Mouse (Mus musculus) 3T3-L1 (cell line): ENCODE measurements around the gene Myh7.
A peak's percentile ranks its signal among the peaks of the same experiment; 100 is the strongest.

Experiments used
- DNase-seq: peaks from one replicate; pipeline ENCODE4 v3.0.0-alpha.2; 2015; ENCODE audit warnings: low read depth, low spot score

Myh7 gene

DNA sequence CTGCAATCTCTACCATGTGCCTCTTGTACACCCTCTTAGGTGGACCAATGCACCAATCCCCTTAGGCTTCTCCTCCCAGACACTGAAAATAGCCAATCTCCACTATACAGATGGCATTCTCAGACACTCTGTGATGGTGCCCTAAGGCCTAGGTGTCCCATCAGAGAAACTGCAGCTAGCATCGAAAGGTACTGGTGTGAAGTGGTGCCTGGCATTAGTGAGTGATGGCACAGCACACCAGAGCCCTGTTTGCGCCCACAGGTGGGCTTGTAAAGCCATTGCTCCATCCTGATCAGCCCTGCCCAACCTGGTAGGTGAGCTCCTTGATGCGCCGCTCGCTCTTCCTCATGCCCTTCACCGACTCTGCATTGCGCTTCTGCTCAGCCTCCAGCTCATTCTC is 50.5 kb downstream of the Myh7 start:
- no peak for DNase-seq

- no peak for DNase-seq
Measured at GRCm38 (mm10) chr14:54942479-54942878, 51.9 kb downstream of the Myh7 start.

GRCm38 (mm10) chr14:54941024-54941978 is 53.1 kb downstream of the Myh7 start:
- no peak for DNase-seq

GRCm38 (mm10) chr14:54940176-54940530 is 54.3 kb downstream of the Myh7 start:
- no peak for DNase-seq

- DNase-seq: peak; percentile 67
Measured at GRCm38 (mm10) chr14:54939434-54940175, 54.8 kb downstream of the Myh7 start.

GRCm38 (mm10) chr14:54938431-54939219 is 55.8 kb downstream of the Myh7 start:
- DNase-seq: peak; percentile 1

DNA sequence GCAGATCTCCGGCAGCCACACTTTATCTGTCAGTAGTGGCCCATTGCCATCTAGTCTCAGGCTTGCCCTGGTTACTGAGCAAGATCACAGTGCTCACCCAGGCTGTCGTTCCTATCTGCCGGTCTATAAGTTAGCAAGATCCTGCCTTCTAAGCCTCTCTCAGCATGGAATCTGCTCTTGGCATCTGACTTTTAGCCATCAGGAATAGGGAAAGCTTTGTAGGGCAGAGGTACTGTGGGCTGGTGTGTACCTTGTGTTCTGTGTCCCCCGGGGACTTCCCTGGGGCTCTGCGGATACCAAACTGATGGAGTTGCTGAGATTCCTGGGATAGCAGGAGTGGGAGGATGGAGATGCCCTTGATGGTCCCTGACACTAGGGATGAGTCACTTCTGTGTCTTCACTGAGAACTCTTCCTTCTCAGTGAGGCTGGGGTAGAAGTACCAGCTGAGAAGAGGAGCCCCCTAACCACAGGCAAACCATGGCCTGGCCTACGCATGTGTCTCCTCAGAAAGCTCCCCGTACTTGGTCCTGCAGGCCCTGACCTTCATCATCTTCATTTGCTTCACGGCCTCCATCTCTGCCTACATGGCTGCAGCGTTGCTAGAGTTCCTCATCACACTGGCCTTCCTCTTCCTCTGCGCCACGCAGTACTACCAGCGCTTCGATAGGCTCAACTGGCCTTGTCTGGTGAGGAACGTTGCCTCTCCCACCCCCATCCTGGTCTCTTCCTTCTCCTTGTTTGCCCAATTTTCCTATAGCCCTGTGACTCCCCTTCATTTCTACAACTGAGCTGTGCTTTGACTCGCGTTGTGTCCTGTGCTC is 56.9 kb downstream of the Myh7 start:
- DNase-seq: peak; percentile 4

DNA sequence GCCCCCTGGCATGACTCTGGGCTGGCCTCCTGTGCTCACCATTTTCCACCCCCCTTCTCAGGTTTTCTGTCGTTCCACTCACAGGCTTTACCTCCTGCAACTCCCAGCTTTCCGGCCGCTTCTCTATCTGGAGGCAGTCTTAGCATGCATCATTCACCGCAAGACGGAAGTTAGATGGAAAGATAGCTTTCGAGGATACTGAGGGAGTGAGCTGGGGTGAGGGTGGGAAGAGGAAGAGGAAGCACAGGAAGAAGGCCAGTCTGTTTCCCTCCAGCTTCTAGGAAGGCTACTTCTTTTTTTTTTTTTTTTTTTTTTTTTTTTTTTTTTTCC is 57.6 kb downstream of the Myh7 start:
- peak; percentile 5 for DNase-seq

DNA sequence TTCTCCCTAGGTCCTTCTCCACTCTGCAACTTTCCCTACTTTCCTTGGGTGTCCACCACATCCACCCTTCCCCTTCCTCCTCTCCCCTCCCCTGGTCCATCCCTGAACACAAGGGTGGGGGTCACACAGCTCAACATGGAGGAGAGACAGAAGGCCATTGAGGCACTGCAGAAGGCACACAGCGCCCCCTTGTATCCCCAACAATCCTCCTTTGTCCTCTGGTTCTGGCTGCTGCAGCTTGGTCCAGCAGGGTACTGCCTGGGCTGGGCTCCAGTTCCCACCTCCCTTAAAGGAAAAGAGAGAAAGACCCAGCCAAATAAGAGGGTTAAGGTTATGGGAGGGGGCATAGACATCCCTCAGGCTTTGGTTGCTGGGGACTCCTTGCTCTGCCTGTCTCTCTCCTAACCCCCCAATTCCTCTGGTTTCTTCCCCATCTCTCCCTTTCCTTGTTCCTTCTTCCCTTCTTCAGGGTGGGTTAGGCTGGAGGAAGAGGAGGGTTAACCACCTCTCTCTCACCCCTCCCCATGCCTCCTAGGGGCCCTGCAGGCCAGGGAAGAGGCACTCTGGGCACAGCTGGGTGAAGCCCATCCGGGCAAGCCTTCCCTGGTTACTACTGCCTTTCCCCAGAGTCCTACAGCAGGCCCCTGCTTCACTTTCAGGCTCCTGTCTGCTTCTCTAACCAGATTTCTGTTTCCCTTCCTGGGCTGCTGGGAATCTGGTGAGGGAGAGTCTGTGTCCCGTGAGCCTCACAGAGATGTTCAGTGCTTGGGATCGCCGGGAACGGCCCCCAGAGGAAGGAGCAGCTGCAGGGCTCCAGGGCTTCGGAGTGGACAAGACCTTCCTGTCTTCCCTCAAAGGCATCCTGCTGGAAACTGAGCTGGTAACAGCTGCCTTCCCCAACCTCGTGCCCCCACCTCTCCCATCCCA is 58.3 kb downstream of the Myh7 start, which contains the start of gene Cmtm5:
Gene Cmtm5 (plus strand): TSS at position 358 of the 927 bp plus-strand sequence.
- no peak for DNase-seq

DNA sequence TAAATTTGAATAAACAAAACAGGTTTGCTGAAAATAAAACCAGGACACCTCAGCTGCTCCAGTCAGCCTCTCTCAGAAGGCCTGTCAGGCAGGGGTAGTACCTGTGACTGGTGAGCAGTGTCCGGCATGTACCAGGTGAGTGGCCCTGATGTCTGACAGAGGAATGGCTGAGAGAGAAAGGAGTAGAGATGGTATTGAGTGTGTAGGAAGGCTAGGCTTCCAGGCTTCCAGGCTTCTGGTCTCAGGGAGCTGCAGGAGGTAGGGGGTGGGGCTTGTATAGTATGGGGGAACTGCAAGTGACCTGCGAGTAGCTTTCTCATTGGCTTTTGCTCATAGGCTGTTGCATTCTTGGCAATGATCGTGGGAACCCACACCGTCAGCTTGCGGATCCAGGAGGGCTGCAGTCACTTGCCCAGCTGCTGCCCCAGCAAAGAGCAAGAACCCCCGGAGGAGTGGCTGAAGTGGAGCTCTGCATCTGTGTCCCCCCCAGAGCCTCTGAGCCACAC is 61.7 kb downstream of the Myh7 start, which contains the start of gene Il25:
Gene Il25 (plus strand): TSS at position 51 of the 506 bp plus-strand sequence.
- no peak for DNase-seq

DNA sequence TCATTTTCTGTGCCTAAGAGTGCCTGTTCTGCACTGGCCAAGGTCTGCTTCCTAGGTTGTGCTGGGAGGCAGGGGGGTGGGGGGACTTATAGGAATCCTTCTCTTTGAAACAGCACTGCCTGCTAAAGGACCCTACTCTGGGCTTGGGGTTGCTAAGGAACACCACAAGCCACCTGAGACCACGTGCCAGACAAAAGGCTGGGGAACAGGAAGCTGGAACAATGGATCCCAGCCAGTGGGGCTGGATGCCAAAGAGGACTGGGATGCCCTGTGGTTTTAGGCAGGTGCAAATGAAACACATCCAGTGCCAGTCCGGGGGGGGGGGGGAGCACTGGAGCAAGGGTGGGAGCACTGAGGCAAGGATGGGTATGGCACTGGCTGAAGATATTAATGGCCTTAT is 64.0 kb downstream of the Myh7 start:
- no peak for DNase-seq

DNA sequence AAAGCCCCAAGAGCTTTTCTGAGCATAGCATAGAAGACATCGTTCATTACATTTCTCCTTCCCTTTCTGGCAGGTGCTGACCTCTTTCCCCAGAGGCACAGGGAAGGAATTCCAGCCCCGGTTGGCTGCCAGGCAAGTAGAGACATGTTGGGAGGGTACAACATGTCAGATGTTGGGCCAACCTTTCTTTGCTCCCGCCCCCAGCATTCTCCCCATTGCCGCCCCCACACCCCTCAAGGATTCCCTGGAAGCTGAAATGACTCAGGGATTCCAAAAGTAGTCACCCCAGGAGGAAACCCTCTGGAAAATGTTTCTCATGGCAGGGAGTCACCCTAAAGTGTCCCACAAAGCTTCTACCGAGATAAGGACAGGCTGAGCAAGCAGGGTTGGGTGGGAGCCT is 64.6 kb downstream of the Myh7 start:
- peak; percentile 47 for DNase-seq

- no peak for DNase-seq
Measured at GRCm38 (mm10) chr14:54927296-54927695, 67.1 kb downstream of the Myh7 start.

DNA sequence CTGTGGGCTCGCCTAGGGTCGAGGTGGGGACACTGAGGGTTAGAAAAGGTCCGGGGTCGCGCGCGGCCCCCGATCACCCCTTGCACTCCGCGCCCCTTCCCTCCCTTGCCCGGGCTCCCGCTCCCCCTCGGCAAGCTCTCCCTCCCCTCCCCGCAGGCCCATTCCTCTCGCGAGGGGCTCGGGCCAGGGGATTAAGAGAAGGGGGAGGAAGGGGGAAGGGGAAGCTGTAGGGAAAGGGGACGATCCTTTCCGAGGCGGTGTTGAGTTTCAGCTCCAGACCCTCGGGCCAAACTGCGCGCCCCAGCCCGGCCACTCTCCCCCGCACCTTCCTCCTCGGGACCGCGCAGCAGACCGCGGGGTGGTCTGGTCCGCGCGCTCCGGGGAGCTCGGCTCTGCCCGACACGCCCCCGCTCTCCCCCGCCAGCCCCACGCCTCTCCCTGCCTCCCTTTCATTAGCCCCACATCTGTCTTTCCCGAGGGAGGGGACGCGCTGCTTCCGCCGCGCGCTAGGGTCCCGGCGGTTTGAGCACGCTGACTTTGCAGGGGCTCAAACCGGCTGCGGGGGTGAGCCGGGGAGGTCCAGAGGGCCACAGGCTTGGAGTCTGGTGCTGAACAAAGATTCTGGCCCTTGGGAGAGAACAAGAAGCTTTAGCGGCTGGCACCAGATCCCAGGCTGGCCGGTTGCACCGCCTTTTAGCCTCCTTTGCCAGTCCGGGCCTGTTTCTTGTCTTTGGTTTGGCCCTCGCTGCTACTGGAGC is 67.8 kb downstream of the Myh7 start:
- no peak for DNase-seq

DNA sequence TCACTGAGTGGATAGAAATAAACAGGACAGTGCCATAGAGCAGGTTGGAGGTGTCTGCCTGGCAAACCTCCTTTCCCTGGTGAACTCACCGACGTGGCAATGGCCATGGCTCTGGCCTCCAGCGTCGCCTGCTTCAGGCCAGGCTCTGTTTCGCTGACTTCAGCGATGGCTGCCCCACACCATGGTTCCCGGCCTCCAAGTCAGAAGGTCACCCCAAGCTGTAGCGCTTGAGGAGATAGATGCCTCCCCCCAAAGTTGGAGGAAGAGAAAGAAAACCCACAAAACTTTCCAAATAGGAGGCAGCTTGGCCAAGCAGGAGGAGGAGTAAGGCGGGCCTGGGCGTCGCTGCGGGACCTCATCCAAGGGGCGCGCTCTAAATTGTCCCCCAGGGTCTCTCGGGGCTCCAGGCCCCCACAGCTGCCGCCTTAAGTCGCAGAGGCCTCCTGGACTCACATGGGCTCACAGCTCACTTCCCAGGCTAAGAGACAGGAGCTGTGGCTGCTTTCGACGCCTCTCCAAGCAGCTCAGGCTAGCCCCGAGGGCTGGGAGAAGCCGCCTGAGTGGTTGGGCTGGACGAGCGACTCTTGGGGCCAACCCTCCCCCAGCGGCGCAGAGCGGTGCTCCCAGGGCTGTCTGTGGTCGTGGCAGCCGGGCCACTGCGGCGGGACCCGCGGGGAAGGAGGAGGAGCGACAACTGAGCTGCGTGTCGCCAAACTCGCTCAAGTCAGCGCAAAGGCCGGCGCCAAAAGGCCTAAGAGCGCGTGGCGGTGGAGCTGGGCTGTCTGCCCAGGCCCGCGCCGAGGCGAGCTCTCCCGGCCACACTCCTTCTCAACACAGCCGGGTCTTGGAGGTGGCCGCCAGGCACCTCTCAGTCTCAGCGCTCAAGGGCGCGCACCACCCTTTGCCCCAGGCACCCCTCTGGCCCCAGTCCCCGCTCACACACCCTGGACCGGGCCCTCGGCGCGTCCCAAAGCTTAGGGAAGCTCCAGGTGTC is 68.8 kb downstream of the Myh7 start, which contains the start of gene Efs:
Gene Efs (minus strand): TSS at position 778 of the 994 bp plus-strand sequence.
- no peak for DNase-seq

DNA sequence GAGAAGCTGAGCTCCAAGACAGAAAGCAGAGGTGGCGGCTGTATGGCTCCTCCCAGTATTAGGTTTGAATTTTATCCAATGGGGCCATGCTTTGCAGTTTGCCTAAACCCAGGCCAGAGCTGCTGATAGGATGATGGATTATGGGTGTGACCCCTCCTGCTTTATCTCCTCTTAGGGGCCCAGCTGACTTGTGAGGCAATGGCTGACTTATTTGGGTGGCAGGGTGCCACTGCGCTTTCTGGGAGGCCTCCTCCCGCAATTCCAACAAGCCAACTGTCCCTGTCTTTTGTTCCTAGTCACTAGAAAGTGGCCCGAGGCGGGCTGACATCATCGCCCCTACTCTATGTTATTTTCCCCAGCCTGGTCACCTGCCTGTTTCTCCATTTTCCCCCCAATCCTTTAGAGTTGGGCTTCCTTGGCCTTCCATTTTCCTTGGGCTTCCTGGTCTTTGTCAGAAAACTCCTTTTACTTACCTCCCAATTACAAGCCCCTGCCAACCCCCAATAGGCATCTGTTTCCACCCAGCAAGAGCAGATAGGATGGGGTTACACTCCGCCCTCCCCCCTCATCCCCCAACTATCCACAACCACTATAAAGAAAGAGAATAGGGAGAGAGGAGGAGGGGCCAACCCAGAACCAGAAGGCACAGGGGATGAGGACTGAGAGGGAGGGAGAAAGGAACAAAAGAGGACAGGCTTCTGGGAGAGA is 69.6 kb downstream of the Myh7 start:
- no peak for DNase-seq
